ENCODE assay signal across 8 mouse cellular contexts in the genomic region with DNA sequence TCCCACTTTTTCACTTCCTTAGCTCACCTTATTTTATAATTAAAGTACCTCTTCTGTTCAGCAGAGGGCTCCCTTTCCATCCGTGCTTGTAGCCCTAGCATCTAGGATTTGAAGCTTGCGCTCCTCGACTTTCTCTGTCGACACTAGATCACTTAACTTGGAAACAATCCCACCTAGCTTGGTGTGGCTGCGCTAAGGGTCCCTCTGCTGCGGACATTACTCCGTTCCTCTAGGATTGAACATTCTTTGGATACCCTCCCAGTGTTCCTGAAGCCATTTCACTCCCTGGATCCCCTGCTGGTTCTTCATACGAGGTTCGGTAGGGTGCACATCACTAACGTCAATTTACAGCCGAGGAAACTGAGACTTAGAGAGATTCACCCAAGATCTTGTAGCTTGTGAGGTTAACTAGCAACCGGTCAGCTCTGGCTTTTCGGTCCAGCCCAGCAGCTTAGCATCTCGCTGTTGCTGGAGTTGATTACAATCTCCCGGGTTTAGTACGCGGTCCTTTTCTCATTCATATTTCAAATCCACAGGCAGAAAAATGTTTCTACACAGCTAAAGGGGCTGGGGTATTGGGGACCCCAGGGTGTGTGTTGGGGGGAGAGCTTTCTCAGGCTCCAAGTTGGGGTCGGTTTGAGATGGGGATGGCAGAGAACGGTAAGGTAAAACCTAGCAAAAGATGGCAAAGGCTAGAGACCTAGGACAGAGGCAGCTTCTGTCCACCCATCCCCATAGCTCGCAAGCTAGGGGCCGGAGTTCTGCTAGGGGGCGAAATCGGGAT. TPM values are rescaled to one million over a fixed set of nuclear protein-coding genes. Genes with fewer than 3 reads are reported as not detected.
DNase-seq lines count a peak whose midpoint lies in the region; ATAC-seq and TF ChIP-seq lines count a peak whose summit lies in the region.

No protein-coding gene starts in this region.

- peak overlapping the region; percentile 61; the same call in 1 of the 2 replicates for H3K9ac ChIP-seq in embryonic facial prominence, embryonic 12.5 days

- ATAC-seq in embryonic facial prominence, embryonic 12.5 days (ENCODE audit: insufficient number of reproducible peaks, insufficient read depth, low FRiP score, low TSS enrichment): no peak; the same call in 1 of the 2 replicates

- peak overlapping the region; percentile 95 for H3K4me2 ChIP-seq in embryonic facial prominence, embryonic 12.5 days (replicated peaks)

- no peak for DNase-seq in testis, postnatal 14 days (ENCODE audit: low spot score)
- DNase-seq in heart, postnatal 10 days: peak; percentile 47 to 58
- peak; percentile 43 to 59 for DNase-seq in kidney, postnatal 4 days
- DNase-seq in lung, adult 2 months: peak; percentile 25
- DNase-seq in retina, postnatal 1 day: peak; percentile 84
- no peak for DNase-seq in spleen, postnatal 14 days (ENCODE audit: low spot score in 2 of 2)

- no peaks in the 10 kb centered on the region for H3K9me3 ChIP-seq in embryonic facial prominence, embryonic 12.5 days

- no peaks in the 10 kb centered on the region for H3K36me3 ChIP-seq in testis, adult 2 months (ENCODE audit: control insufficient read depth, insufficient read depth, low read length)
- H3K36me3 ChIP-seq in embryonic facial prominence, embryonic 12.5 days: no peaks in the 10 kb centered on the region

- H3K27ac ChIP-seq in testis, adult 2 months (ENCODE audit: control insufficient read depth, insufficient read depth, low read depth, low read length): no peak overlapping the region; the same call in 1 of the 2 replicates
- no peak overlapping the region; the same call in 1 of the 2 replicates for H3K27ac ChIP-seq in embryonic facial prominence, embryonic 12.5 days

- no peak for TF ChIP-seq POLR2A in testis, adult 2 months (IDR thresholded peaks at IDR 0.05; ENCODE audit: control insufficient read depth, low read depth, low read length)
- TF ChIP-seq POLR2A in lung, adult 2 months (IDR thresholded peaks at IDR 0.05; ENCODE audit: borderline replicate concordance, extremely low read depth, low read depth, low read length): no peak

- peaks cover 9% of the 10 kb centered on the region for H3K4me1 ChIP-seq in testis, adult 2 months (ENCODE audit: control insufficient read depth, insufficient read depth, low read length)
- H3K4me1 ChIP-seq in embryonic facial prominence, embryonic 12.5 days: 0 out of 2 replicates have a peak, but pooled peaks cover 9% of the 10 kb centered on the region
- peaks cover 4% of the 10 kb centered on the region; the same call in 1 of the 2 replicates for H3K4me1 ChIP-seq in lung, adult 2 months (ENCODE audit: control insufficient read depth, insufficient read depth, low read length)

- H3K4me3 ChIP-seq in testis, adult 2 months (ENCODE audit: control insufficient read depth, low read depth, low read length): peak overlapping the region; percentile 22
- peak overlapping the region; percentile 50 for H3K4me3 ChIP-seq in embryonic facial prominence, embryonic 12.5 days
- H3K4me3 ChIP-seq in lung, adult 2 months (replicated peaks; ENCODE audit: extremely low read depth, low read depth, low read length): no peak overlapping the region

- 1% methylated on average over 23 of the region's 23 CpGs for WGBS in embryonic facial prominence, embryonic 12.5 days
- WGBS in lung, adult 2 months: 1% methylated on average over 23 of the region's 23 CpGs

- no peak for TF ChIP-seq CTCF in testis, adult 2 months (IDR thresholded peaks at IDR 0.05; ENCODE audit: control insufficient read depth, insufficient read depth, insufficient replicate concordance, low read depth, low read length)
- TF ChIP-seq CTCF in lung, adult 2 months (IDR thresholded peaks at IDR 0.05; ENCODE audit: insufficient read depth, low read length): no peak

- intact Hi-C loops in heart, postnatal 10 days (cut with DNase I): loop anchor here (1.0 to 2.0 kb wide), 3 partner anchors 88 to 276 kb away; no protein-coding TSS in a partner anchor

- H3K27me3 ChIP-seq in testis, adult 2 months (ENCODE audit: control insufficient read depth, insufficient read depth, low read length): peaks cover 2% of the 10 kb centered on the region
- H3K27me3 ChIP-seq in embryonic facial prominence, embryonic 12.5 days: peaks cover 67% of the 10 kb centered on the region

RNA-seq across cellular contexts. Expression of a gene that starts 0.4 kb away (rescaled TPM):
- 50.7 and 64.3 TPM in 2 replicates for polyA plus RNA-seq in testis, adult 2 months (2012; rRNA removed)
- polyA plus RNA-seq in embryonic facial prominence, embryonic 12.5 days (2016; fragmentation: Nextera tagmentation; extraction: Ambion mirVana): 9.2 and 11.3 TPM in 2 replicates
- 1 to 10 TPM; 1.3 to 1.5 TPM for total RNA-seq in heart, postnatal 10 days (2021)
- 0.51 and 0.76 TPM in 2 replicates for polyA plus RNA-seq in lung, adult 2 months (2012; rRNA removed)

RNA-seq across cellular contexts. Expression of a gene that starts 49.9 kb away (rescaled TPM):
- polyA plus RNA-seq in testis, adult 2 months (2012; rRNA removed): 16.5 and 18.9 TPM in 2 replicates
- 28.5 and 28.9 TPM in 2 replicates for polyA plus RNA-seq in embryonic facial prominence, embryonic 12.5 days (2016; fragmentation: Nextera tagmentation; extraction: Ambion mirVana)
- 10 to 100 TPM in 1 of 2 experiments, 1 to 10 TPM in 1; 8.6 to 11.5 TPM for total RNA-seq in heart, postnatal 10 days (2021)
- polyA plus RNA-seq in lung, adult 2 months (2012; rRNA removed): 10.5 and 11.3 TPM in 2 replicates

Comparison
In these comparisons a context has a peak if more than half of its experiments do, and no peak if none do; other contexts are left out.
1. DNase-seq: peak in heart, postnatal 10 days (2 of 2), kidney, postnatal 4 days (2 of 2), lung, adult 2 months (single experiment) and retina, postnatal 1 day (single experiment); none in testis, postnatal 14 days (single experiment) and spleen, postnatal 14 days (0 of 2).